Mouse (Mus musculus) limb, embryonic 11.5 days (tissue): ENCODE measurements around the gene Elavl1. TPM values are rescaled to one million over a fixed set of nuclear protein-coding genes. Genes with fewer than 3 reads are reported as not detected.

Source experiments
- ATAC-seq: fragments of 200-750 bp; cut with Nextera tagmentation; 2 replicates; pipeline ENCODE4 v1.8.0; 2017; ENCODE audit warnings: low read depth; ENCODE audit not compliant: insufficient number of reproducible peaks, low FRiP score, low TSS enrichment
- DNase-seq: peaks from one replicate; pipeline ENCODE4 v3.0.0-alpha.2; 2015; ENCODE audit warnings: low spot score
- H3K27ac ChIP-seq: fragments of 300-500 bp; sonication (generic); replicated peaks from 2 replicates; pipeline ENCODE4 v1.5.1; 2014; ENCODE audit warnings: low read depth, mild to moderate bottlenecking, low read length
- H3K27me3 ChIP-seq: fragments of 300-500 bp; sonication (generic); 2 replicates; pipeline ENCODE4 v1.6.1; 2014; ENCODE audit warnings: mild to moderate bottlenecking, low read length, mixed read lengths; ENCODE audit not compliant: control insufficient read depth, insufficient read depth
- H3K36me3 ChIP-seq: fragments of 300-500 bp; sonication (generic); 2 replicates; pipeline ENCODE4 v1.6.1; 2014; ENCODE audit warnings: mild to moderate bottlenecking, low read length, moderate library complexity, mixed read lengths; ENCODE audit not compliant: control insufficient read depth, insufficient read depth
- H3K4me1 ChIP-seq: fragments of 300-500 bp; sonication (generic); 2 replicates; pipeline ENCODE4 v1.6.1; 2014; ENCODE audit warnings: low read length, mixed read lengths; ENCODE audit not compliant: control insufficient read depth, insufficient read depth
- H3K4me2 ChIP-seq: fragments of 300-500 bp; sonication (generic); 2 replicates; pipeline ENCODE4 v1.6.1; 2014; ENCODE audit warnings: low read depth, mild to moderate bottlenecking, moderate library complexity; ENCODE audit not compliant: severe bottlenecking
- H3K4me3 ChIP-seq: fragments of 300-500 bp; sonication (generic); 2 replicates; pipeline ENCODE4 v1.5.1; 2014; ENCODE audit warnings: low read depth, low read length
- H3K9ac ChIP-seq: fragments of 300-500 bp; sonication (generic); 2 replicates; pipeline ENCODE4 v1.6.1; 2014; ENCODE audit warnings: mild to moderate bottlenecking, low read length
- H3K9me3 ChIP-seq: fragments of 300-500 bp; sonication (generic); 2 replicates; pipeline ENCODE4 v1.6.1; 2016; ENCODE audit warnings: low read length; ENCODE audit not compliant: control insufficient read depth
- WGBS: fragments of 180-500 bp; shearing (Covaris S2); extraction: QIAGEN DNeasy Blood & Tissue Kit; methylation state at CpG from one replicate; pipeline ENCODE4 v1.1.7; 2014; 5-methylcytosine and 5-hydroxymethylcytosine counted together
- polyA plus RNA-seq: library from polyadenylated mRNA; unstranded; fragments of >200 nt; fragmentation: Nextera tagmentation; extraction: Ambion mirVana; gene quantifications from 2 replicates; pipeline ENCODE4 v1.2.1, GENCODE M21; 2014

The Elavl1 gene
- polyA plus RNA-seq, 1 experiment from 2014 or later = 403 TPM

DNA sequence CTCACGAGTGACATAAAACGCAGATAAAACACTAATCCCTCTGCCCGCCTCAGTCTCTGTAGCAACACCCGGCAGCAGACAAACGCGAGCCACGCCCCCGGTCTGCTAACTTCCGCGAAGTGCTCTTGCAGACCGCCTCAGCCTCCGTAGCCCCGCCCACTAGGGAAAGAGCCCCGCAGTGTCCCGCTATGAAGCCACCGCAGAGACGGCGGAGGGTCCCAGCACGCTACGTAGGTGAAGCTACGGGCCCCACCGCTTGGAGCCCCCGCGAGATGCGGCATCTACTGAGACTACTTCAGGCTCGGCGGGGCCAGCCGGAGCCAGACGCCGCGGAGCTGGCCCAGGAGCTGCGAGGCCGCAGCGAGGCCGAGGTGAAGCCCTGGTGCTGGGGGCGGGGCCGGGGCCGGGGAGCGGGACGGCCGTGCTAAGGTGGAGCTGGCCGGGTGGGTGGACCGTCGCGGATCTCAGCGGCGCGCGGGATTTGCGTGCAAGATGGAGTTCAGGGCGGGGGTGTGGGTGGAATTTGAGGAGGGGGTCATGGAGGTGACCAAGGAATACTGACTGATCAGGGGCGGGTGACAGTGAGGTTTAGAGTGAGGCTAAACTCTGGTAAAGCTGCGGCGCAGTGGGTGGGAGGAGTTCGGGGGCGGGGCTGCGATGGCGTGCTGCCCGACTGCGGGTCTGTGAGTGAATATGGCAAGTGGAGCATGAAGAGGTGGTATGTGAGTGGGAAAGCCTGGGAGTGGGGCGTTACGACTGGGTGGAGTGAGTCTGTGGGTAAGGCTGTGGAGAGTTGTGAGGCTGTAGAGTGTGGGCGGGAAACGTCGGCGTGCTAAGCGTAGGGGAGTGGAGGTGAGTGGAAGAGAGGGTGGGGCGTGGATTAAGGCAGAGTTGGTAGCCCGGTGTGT, 72.0 kb downstream of the Elavl1 start, which contains the start of gene Snapc2:
Gene Snapc2, plus strand, starts transcription at position 147 of the 908 bp plus-strand sequence.
- Histone ChIP-seq H3K36me3 (peaks cover 2% of the 10 kb centered on the region), H3K4me1 (peaks cover 21% of the 10 kb centered on the region)
- under 1% methylated on average over 69 of the region's 69 CpGs for WGBS

DNA sequence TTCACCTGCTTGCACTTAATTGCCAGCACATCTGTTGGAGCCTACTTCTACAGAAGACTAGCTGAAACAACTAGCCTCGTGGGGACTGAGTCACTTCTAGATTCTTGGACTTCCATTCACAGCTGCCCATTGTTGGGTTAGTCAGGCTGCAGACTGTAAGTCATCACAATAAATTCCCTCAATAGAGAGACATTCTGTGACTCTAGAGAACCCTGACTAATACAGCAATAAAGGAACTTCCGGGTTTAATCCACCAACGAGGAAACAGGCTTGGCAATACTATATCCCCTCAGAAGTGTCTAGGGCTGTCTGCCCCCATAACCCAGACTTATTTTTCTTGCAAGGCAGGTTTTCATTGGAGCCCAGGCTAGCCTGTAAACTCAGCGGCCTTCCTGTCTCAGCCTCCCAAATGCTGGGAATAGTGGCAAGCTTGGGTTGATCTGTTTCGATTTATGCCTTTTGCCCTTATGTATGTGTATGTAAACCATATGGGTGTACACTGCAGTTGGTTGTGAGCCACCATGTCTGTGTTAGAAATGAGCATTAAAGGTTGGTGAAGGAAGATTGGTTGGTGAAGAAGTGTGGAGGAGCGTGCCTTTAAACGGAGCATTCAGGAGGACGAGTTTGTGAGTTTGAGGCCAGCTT, 73.0 kb downstream of the Elavl1 start:
- peak overlapping the region; percentile 82 for H3K4me3 ChIP-seq
- peaks cover 13% of the 10 kb centered on the region for H3K4me1 ChIP-seq
- 49% methylated on average over 8 of the region's 8 CpGs for WGBS
- H3K9ac ChIP-seq = no peak overlapping the region
- DNase-seq (no peak), ATAC-seq (no peak)
- peaks cover 2% of the 10 kb centered on the region for H3K36me3 ChIP-seq
- H3K4me2 ChIP-seq = peak overlapping the region; percentile 66
- H3K27me3 ChIP-seq = no peaks in the 10 kb centered on the region
- H3K27ac ChIP-seq = no peak overlapping the region
- no peaks in the 10 kb centered on the region for H3K9me3 ChIP-seq

More for the DNA sequence above, 72.0 kb downstream of the Elavl1 start, which contains the start of gene Snapc2:
- Histone ChIP-seq H3K27ac (peak within 1 kb of the TSS; percentile 79; the same call in 1 of the 2 replicates), H3K27me3 (no peaks in the 10 kb centered on the region), H3K9me3 (no peaks in the 10 kb centered on the region; the same call in 1 of the 2 replicates), H3K9ac (peak within 1 kb of the TSS; percentile 85), H3K4me3 (peak within 1 kb of the TSS; percentile 82), H3K4me2 (peak within 1 kb of the TSS; percentile 66)
- ATAC-seq (peak; percentile 89), DNase-seq (peak; percentile 97)

DNA sequence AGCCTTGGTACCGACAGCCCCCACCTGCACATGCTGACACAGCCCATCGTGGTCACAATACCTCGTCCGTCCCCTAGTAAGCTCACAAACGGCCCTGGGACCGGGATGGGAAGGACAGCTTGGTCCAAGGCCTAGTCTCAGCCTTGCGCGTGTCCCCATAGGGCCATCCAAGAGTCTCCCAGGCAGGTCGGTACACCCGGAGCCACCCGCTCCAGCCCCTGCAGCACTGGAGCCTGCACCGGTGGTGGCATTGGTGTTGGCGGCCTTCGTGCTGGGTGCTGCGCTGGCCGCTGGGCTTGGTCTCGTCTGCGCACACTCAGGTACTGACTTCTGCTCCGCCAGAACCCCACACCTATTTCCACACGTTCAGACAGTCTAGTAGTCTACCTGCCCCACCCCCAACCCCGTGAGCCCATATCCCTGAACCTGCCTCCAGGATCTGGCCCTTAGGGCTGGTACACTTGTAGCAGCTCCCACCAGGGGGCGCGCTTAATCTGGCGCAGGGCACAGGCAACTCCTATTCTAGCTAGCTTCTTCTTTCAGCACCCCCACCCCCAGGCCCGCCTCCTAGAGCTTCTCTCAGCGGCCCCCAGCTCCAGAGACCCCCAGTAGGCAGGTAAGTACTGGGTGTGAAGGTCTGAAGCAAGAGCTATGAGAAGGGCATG, 74.8 kb downstream of the Elavl1 start:
- no peaks in the 10 kb centered on the region for H3K9me3 ChIP-seq
- no peak overlapping the region for H3K27ac ChIP-seq
- H3K27me3 ChIP-seq = no peaks in the 10 kb centered on the region
- peak; percentile 26; the same call in 1 of the 2 replicates for ATAC-seq
- H3K4me3 ChIP-seq = no peak overlapping the region
- peaks cover 11% of the 10 kb centered on the region for H3K36me3 ChIP-seq
- H3K4me2 ChIP-seq = no peak overlapping the region
- WGBS = 30% methylated on average over 26 of the region's 26 CpGs
- peak overlapping the region; percentile 37; the same call in 1 of the 2 replicates for H3K9ac ChIP-seq
- H3K4me1 ChIP-seq = peaks cover 11% of the 10 kb centered on the region
- DNase-seq = peak; percentile 89

DNA sequence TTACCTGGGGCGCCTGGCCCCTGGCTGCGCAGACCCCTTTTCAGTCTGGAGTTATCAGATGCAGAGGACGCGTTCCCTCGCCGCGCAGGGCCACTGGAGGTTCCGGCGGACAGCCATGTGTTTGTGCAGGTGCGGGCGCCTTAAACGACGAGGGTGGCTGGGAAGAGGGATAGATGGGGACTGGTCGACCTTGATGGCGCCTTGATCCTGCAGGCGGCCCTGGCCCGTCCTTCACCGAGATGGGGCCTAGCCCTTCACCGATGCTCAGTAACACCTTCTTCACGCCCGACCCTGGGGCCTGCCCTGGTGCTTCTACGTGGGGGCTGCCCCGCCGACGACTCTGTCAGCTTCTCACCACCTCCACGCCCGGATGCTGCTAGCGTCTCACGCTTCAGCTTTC, 76.0 kb downstream of the Elavl1 start:
- Histone ChIP-seq H3K9me3 (no peaks in the 10 kb centered on the region), H3K4me3 (no peak overlapping the region), H3K36me3 (peaks cover 16% of the 10 kb centered on the region), H3K4me1 (peaks cover 10% of the 10 kb centered on the region), H3K9ac (peak overlapping the region; percentile 22; the same call in 1 of the 2 replicates), H3K4me2 (peak overlapping the region; percentile 22; the same call in 1 of the 2 replicates), H3K27ac (no peak overlapping the region), H3K27me3 (no peaks in the 10 kb centered on the region)
- WGBS = 13% methylated on average over 29 of the region's 29 CpGs
- no peak for ATAC-seq
- peak; percentile 70 for DNase-seq

DNA sequence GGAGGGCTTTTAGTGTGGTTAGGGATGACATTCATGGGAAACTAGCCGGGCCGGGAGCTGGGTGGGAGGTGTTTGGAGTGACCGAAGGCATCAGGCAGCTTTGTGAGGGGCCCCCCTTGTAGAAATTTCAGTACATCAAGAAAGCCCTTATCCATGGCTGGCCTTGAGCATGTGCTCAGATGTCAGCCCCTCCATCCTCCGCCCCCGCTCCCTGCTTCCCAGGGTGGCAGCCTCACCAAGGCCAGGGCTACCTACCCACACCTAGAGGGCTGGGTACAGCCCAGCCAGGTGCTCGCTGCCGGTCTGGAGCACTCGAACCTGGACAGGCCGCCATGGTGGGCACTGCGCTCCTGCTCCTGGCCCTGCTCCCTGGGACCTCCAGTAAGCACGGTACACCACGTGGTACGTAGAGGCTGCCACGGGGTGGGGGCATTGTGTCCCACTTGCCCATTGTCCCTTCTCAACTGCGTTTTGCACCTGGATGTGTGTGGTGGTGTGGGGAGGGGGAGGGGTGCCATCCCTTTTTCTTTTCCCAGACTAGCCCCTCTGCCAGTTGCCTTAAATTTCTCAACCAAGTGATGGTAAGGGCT, 77.2 kb downstream of the Elavl1 start, which contains the start of gene Tgfbr3l:
Gene Tgfbr3l, plus strand, starts transcription at position 264 of the 590 bp plus-strand sequence.
- Histone ChIP-seq H3K4me2 (peak within 1 kb of the TSS; percentile 22; the same call in 1 of the 2 replicates), H3K36me3 (peaks cover 24% of the 10 kb centered on the region), H3K4me1 (peaks cover 7% of the 10 kb centered on the region; the same call in 1 of the 2 replicates), H3K27ac (no peak within 1 kb of the TSS), H3K9ac (no peak within 1 kb of the TSS), H3K4me3 (no peak within 1 kb of the TSS), H3K27me3 (no peaks in the 10 kb centered on the region), H3K9me3 (no peaks in the 10 kb centered on the region)
- no peak for ATAC-seq
- no peak for DNase-seq
- WGBS = 79% methylated on average over 15 of the region's 15 CpGs

DNA sequence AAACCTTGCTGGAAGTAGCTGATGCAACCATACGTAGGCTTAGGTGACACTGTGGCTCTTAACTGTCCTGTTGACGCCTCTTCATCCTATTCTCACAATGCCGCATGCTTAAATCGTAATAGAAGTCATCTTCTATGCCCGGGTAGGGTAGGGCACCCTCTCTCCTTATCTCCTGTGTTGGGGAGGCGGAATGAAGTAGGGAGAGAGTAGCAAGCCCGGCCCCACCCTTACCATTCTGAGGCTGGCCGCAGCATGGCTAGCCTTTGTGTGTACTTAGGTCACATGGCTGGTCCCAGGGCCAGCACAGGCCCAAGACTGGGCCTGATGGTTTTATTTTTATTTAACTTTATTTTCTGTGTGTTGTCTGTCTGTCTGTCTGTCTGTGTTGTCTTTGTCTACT, 78.0 kb downstream of the Elavl1 start:
- H3K27ac ChIP-seq = no peak overlapping the region
- H3K4me1 ChIP-seq = peaks cover 7% of the 10 kb centered on the region; the same call in 1 of the 2 replicates
- WGBS = 88% methylated on average over 8 of the region's 8 CpGs
- H3K36me3 ChIP-seq = peaks cover 30% of the 10 kb centered on the region
- ATAC-seq (no peak), DNase-seq (no peak)
- H3K4me3 ChIP-seq = no peak overlapping the region
- H3K9me3 ChIP-seq = no peaks in the 10 kb centered on the region; the same call in 1 of the 2 replicates
- H3K4me2 ChIP-seq = no peak overlapping the region
- no peaks in the 10 kb centered on the region for H3K27me3 ChIP-seq
- H3K9ac ChIP-seq = no peak overlapping the region

DNA sequence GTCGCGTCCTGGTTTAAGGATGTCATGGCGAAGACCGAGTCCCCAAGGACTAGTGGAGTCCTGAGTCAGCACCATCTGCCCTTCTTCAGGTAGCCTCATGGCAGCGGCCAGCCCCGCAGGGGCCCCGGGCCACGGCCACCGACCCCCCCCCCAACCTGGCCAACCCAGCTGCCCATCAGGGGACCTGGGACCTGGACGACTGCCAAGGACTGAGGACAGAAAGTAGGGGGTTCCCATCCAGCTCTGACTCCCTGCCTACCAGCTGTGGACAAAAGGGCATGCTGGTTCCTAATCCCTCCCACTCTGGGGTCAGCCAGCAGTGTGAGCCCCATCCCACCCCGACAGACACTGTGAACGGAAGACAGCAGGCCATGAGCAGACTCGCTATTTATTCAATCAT, 79.5 kb downstream of the Elavl1 start:
- H3K4me1 ChIP-seq = peaks cover 7% of the 10 kb centered on the region; the same call in 1 of the 2 replicates
- H3K4me3 ChIP-seq = no peak overlapping the region
- H3K4me2 ChIP-seq = no peak overlapping the region
- WGBS = 84% methylated on average over 13 of the region's 13 CpGs
- ATAC-seq = no peak
- peaks cover 30% of the 10 kb centered on the region for H3K36me3 ChIP-seq
- H3K27ac ChIP-seq = no peak overlapping the region
- no peak for DNase-seq
- no peak overlapping the region for H3K9ac ChIP-seq
- H3K9me3 ChIP-seq = no peaks in the 10 kb centered on the region; the same call in 1 of the 2 replicates
- H3K27me3 ChIP-seq = no peaks in the 10 kb centered on the region
